Mouse (Mus musculus) midbrain, embryonic 15.5 days (tissue): ENCODE data around the gene Kcnh7. TPM values are rescaled to one million over a fixed set of nuclear protein-coding genes. Genes with fewer than 3 reads are reported as not detected.
"Not testable (repeated sequence)": the region's sequence is repeated elsewhere in the genome, so short reads cannot be mapped to it uniquely, and the experiment has no call there.

ENCODE experiments used
- ATAC-seq: fragments of 200-750 bp; cut with Nextera tagmentation; replicated peaks from 2 replicates; pipeline ENCODE4 v1.8.0; 2017; ENCODE audit warnings: moderate TSS enrichment
- H3K27ac ChIP-seq: fragments of 300-500 bp; sonication (generic); 2 replicates; pipeline ENCODE4 v1.5.1; 2015; ENCODE audit warnings: mild to moderate bottlenecking, inconsistent platforms
- H3K27me3 ChIP-seq: fragments of 300-500 bp; sonication (generic); replicated peaks from 2 replicates; pipeline ENCODE4 v1.6.1; 2015; ENCODE audit warnings: inconsistent platforms
- H3K36me3 ChIP-seq: fragments of 300-500 bp; sonication (generic); replicated peaks from 2 replicates; pipeline ENCODE4 v1.6.1; 2015; ENCODE audit warnings: inconsistent platforms
- H3K4me1 ChIP-seq: fragments of 300-500 bp; sonication (generic); 2 replicates; pipeline ENCODE4 v1.6.1; 2015; ENCODE audit warnings: inconsistent platforms
- H3K4me2 ChIP-seq: fragments of 300-500 bp; sonication (generic); 2 replicates; pipeline ENCODE4 v1.6.1; 2015; ENCODE audit warnings: inconsistent platforms, mild to moderate bottlenecking, moderate library complexity
- H3K4me3 ChIP-seq: fragments of 300-500 bp; sonication (generic); 2 replicates; pipeline ENCODE4 v1.5.1; 2015; ENCODE audit warnings: mild to moderate bottlenecking, inconsistent platforms
- H3K9ac ChIP-seq: fragments of 300-500 bp; sonication (generic); 2 replicates; pipeline ENCODE4 v1.6.1; 2015; ENCODE audit warnings: mild to moderate bottlenecking, inconsistent platforms
- H3K9me3 ChIP-seq: fragments of 300-500 bp; sonication (generic); 2 replicates; pipeline ENCODE4 v1.6.1; 2016; ENCODE audit warnings: inconsistent platforms
- WGBS: fragments of 180-500 bp; shearing (Covaris S2); methylation state at CpG from one replicate; pipeline ENCODE4 v1.1.7; 2015; ENCODE audit warnings: mixed read lengths; 5-methylcytosine and 5-hydroxymethylcytosine counted together
- polyA plus RNA-seq: library from polyadenylated mRNA; unstranded; fragments of >200 nt; fragmentation: Nextera tagmentation; extraction: Ambion mirVana; gene quantifications from 2 replicates; pipeline ENCODE4 v1.2.1, GENCODE M21; 2015

Gene Kcnh7
- polyA plus RNA-seq, 1 experiment from 2014 or later: 10.3 TPM

GRCm38 (mm10) chr2:62804030-62804429 is 380.1 kb downstream of the Kcnh7 start:
- WGBS: 58% methylated on average over 1 of the region's 1 CpGs
- no peaks in the 10 kb centered on the region for H3K36me3 ChIP-seq
- H3K4me2 ChIP-seq: no peak overlapping the region
- no peak overlapping the region for H3K4me3 ChIP-seq
- H3K27me3 ChIP-seq: no peaks in the 10 kb centered on the region
- no peak overlapping the region for H3K27ac ChIP-seq
- no peak for ATAC-seq
- no peaks in the 10 kb centered on the region for H3K9me3 ChIP-seq
- H3K4me1 ChIP-seq: 0 out of 2 replicates have a peak, but pooled peaks cover 9% of the 10 kb centered on the region
- no peak overlapping the region for H3K9ac ChIP-seq

- H3K4me1 ChIP-seq: no peaks in the 10 kb centered on the region
- H3K27me3 ChIP-seq: no peaks in the 10 kb centered on the region
- H3K36me3 ChIP-seq: no peaks in the 10 kb centered on the region
- no peak overlapping the region for H3K4me2 ChIP-seq
- ATAC-seq: no peak
- H3K4me3 ChIP-seq: no peak overlapping the region
- no peaks in the 10 kb centered on the region for H3K9me3 ChIP-seq
- WGBS: 53% methylated on average over 2 of the region's 2 CpGs
- H3K9ac ChIP-seq: no peak overlapping the region
- no peak overlapping the region for H3K27ac ChIP-seq
Measured at GRCm38 (mm10) chr2:62784460-62785038, 399.5 kb downstream of the Kcnh7 start.

GRCm38 (mm10) chr2:62746256-62746655 is 437.8 kb downstream of the Kcnh7 start:
- 84% methylated on average over 2 of the region's 2 CpGs for WGBS
- no peak for ATAC-seq
- Histone ChIP-seq H3K4me3 (no peak overlapping the region), H3K36me3 (no peaks in the 10 kb centered on the region), H3K9me3 (no peaks in the 10 kb centered on the region), H3K4me1 (no peaks in the 10 kb centered on the region), H3K27me3 (no peaks in the 10 kb centered on the region), H3K4me2 (no peak overlapping the region), H3K9ac (no peak overlapping the region), H3K27ac (no peak overlapping the region)

- Histone ChIP-seq H3K36me3 (no peaks in the 10 kb centered on the region), H3K27me3 (no peaks in the 10 kb centered on the region), H3K4me3 (no peak overlapping the region), H3K9ac (no peak overlapping the region), H3K4me1 (no peaks in the 10 kb centered on the region), H3K27ac (no peak overlapping the region), H3K4me2 (no peak overlapping the region), H3K9me3 (no peaks in the 10 kb centered on the region)
- no peak for ATAC-seq
- 74% methylated on average over 2 of the region's 2 CpGs for WGBS
Measured at GRCm38 (mm10) chr2:62743098-62743497, 441.0 kb downstream of the Kcnh7 start.

GRCm38 (mm10) chr2:62730671-62731070 is 453.4 kb downstream of the Kcnh7 start:
- no peak overlapping the region for H3K4me2 ChIP-seq
- ATAC-seq: no peak
- no peaks in the 10 kb centered on the region for H3K27me3 ChIP-seq
- 73% methylated on average over 1 of the region's 1 CpGs for WGBS
- no peaks in the 10 kb centered on the region for H3K36me3 ChIP-seq
- no peak overlapping the region for H3K4me3 ChIP-seq
- H3K4me1 ChIP-seq: no peaks in the 10 kb centered on the region
- H3K27ac ChIP-seq: no peak overlapping the region
- H3K9me3 ChIP-seq: no peaks in the 10 kb centered on the region
- no peak overlapping the region for H3K9ac ChIP-seq

GRCm38 (mm10) chr2:62727732-62728131 is 456.4 kb downstream of the Kcnh7 start:
- 88% methylated on average over 2 of the region's 2 CpGs for WGBS
- H3K9ac ChIP-seq: no peak overlapping the region
- H3K4me3 ChIP-seq: no peak overlapping the region
- H3K27ac ChIP-seq: no peak overlapping the region
- no peak overlapping the region for H3K4me2 ChIP-seq
- H3K4me1 ChIP-seq: no peaks in the 10 kb centered on the region
- no peak for ATAC-seq
- no peaks in the 10 kb centered on the region for H3K36me3 ChIP-seq
- no peaks in the 10 kb centered on the region for H3K9me3 ChIP-seq
- no peaks in the 10 kb centered on the region for H3K27me3 ChIP-seq

GRCm38 (mm10) chr2:62725946-62726345 is 458.1 kb downstream of the Kcnh7 start:
- Histone ChIP-seq H3K27ac (no peak overlapping the region), H3K36me3 (no peaks in the 10 kb centered on the region), H3K4me1 (no peaks in the 10 kb centered on the region), H3K9ac (no peak overlapping the region), H3K4me3 (no peak overlapping the region), H3K9me3 (no peaks in the 10 kb centered on the region), H3K4me2 (no peak overlapping the region), H3K27me3 (no peaks in the 10 kb centered on the region)
- 67% methylated on average over 1 of the region's 1 CpGs for WGBS
- ATAC-seq: no peak

GRCm38 (mm10) chr2:62718411-62718810 is 465.7 kb downstream of the Kcnh7 start:
- H3K4me2 ChIP-seq: no peak overlapping the region
- 28% methylated on average over 1 of the region's 1 CpGs for WGBS
- H3K4me3 ChIP-seq: no peak overlapping the region
- no peaks in the 10 kb centered on the region for H3K4me1 ChIP-seq
- ATAC-seq: peak; percentile 76; the same call in 1 of the 2 replicates
- no peaks in the 10 kb centered on the region for H3K9me3 ChIP-seq
- no peaks in the 10 kb centered on the region for H3K27me3 ChIP-seq
- H3K9ac ChIP-seq: no peak overlapping the region
- no peak overlapping the region for H3K27ac ChIP-seq
- no peaks in the 10 kb centered on the region for H3K36me3 ChIP-seq

GRCm38 (mm10) chr2:62717270-62717669 is 466.8 kb downstream of the Kcnh7 start:
- 83% methylated on average over 6 of the region's 6 CpGs for WGBS
- no peak overlapping the region for H3K9ac ChIP-seq
- H3K4me1 ChIP-seq: no peaks in the 10 kb centered on the region
- no peak for ATAC-seq
- no peaks in the 10 kb centered on the region for H3K27me3 ChIP-seq
- H3K36me3 ChIP-seq: no peaks in the 10 kb centered on the region
- H3K4me3 ChIP-seq: no peak overlapping the region
- H3K27ac ChIP-seq: 0 out of 2 replicates have a peak overlapping the region, but pooled peaks have one; percentile 44
- H3K9me3 ChIP-seq: no peaks in the 10 kb centered on the region
- H3K4me2 ChIP-seq: no peak overlapping the region

GRCm38 (mm10) chr2:62715260-62715659 is 468.8 kb downstream of the Kcnh7 start:
- H3K4me1 ChIP-seq: no peaks in the 10 kb centered on the region
- WGBS: 93% methylated on average over 4 of the region's 4 CpGs
- no peaks in the 10 kb centered on the region for H3K9me3 ChIP-seq
- no peak overlapping the region for H3K4me3 ChIP-seq
- H3K36me3 ChIP-seq: no peaks in the 10 kb centered on the region
- no peaks in the 10 kb centered on the region for H3K27me3 ChIP-seq
- H3K9ac ChIP-seq: no peak overlapping the region
- H3K27ac ChIP-seq: no peak overlapping the region
- no peak for ATAC-seq
- H3K4me2 ChIP-seq: no peak overlapping the region

- H3K9ac ChIP-seq, H3K4me1 ChIP-seq, H3K27me3 ChIP-seq, H3K36me3 ChIP-seq, ATAC-seq, H3K9me3 ChIP-seq, H3K4me2 ChIP-seq, H3K27ac ChIP-seq, H3K4me3 ChIP-seq: not testable (repeated sequence)
- 93% methylated on average over 4 of the region's 4 CpGs for WGBS
Measured at GRCm38 (mm10) chr2:62714362-62714761, 469.7 kb downstream of the Kcnh7 start.

- no peak overlapping the region for H3K4me3 ChIP-seq
- H3K4me1 ChIP-seq: no peaks in the 10 kb centered on the region
- 85% methylated on average over 1 of the region's 1 CpGs for WGBS
- no peaks in the 10 kb centered on the region for H3K36me3 ChIP-seq
- H3K27me3 ChIP-seq: no peaks in the 10 kb centered on the region
- no peak overlapping the region for H3K4me2 ChIP-seq
- no peak for ATAC-seq
- no peaks in the 10 kb centered on the region for H3K9me3 ChIP-seq
- H3K27ac ChIP-seq: no peak overlapping the region
- no peak overlapping the region for H3K9ac ChIP-seq
Measured at GRCm38 (mm10) chr2:62709633-62710032, 474.5 kb downstream of the Kcnh7 start.

GRCm38 (mm10) chr2:62706313-62706712 is 477.8 kb downstream of the Kcnh7 start:
- 87% methylated on average over 3 of the region's 3 CpGs for WGBS
- Histone ChIP-seq H3K9ac (no peak overlapping the region), H3K4me1 (no peaks in the 10 kb centered on the region), H3K9me3 (no peaks in the 10 kb centered on the region), H3K27me3 (no peaks in the 10 kb centered on the region), H3K36me3 (peaks cover 3% of the 10 kb centered on the region; the same call in 1 of the 2 replicates), H3K4me2 (no peak overlapping the region), H3K4me3 (no peak overlapping the region), H3K27ac (no peak overlapping the region)
- ATAC-seq: no peak
